Mouse (Mus musculus) Patski (cell line): Measurements from ENCODE around the gene Wdr91. TPM values are rescaled to one million over a fixed set of nuclear protein-coding genes. Genes with fewer than 3 reads are reported as not detected.

Source experiments
- ATAC-seq: fragments of 100-300 bp; one replicate; pipeline ENCODE4 v1.8.0; 2021
- CTCF ChIA-PET: fragments of 350-600 bp; sonication (Branson Sonifier 250); formaldehyde crosslinking; loops from one replicate; lab custom pipeline; 2022; ENCODE audit warnings: inconsistent platforms; lab: Charles Lee
- POLR2A ChIA-PET: fragments of 350-600 bp; sonication (Branson Sonifier 250); formaldehyde crosslinking; loops from one replicate; lab custom pipeline; 2022; ENCODE audit warnings: antibody characterized with exemption, inconsistent platforms; lab: Charles Lee
- DNase-seq: peaks from one replicate; pipeline ENCODE4 v3.0.0-alpha.2; 2011; ENCODE audit warnings: low read depth, low spot score
- H3K27me3 ChIP-seq: fragments of 371-371 bp; one replicate; pipeline ENCODE4 v1.5.1; 2021
- CTCF ChIP-seq: fragments of 100-300 bp; IDR thresholded peaks from one replicate; pipeline ENCODE4 v1.5.1; 2021
- in situ Hi-C: fragments of 300-500 bp; cut with MboI; formaldehyde crosslinking; loops from 3 replicates; pipeline ENCODE4 v1.11.1; 2018; ENCODE audit warnings: low pct_unique_long_range_greater_than_20kb, mixed read lengths
- polyA plus RNA-seq: library from polyadenylated mRNA; unstranded; gene quantifications from one replicate; pipeline ENCODE4 v1.2.3, GENCODE M21; 2021

Wdr91 gene
- polyA plus RNA-seq, 1 experiment from 2014 or later = 15.5 TPM

DNA sequence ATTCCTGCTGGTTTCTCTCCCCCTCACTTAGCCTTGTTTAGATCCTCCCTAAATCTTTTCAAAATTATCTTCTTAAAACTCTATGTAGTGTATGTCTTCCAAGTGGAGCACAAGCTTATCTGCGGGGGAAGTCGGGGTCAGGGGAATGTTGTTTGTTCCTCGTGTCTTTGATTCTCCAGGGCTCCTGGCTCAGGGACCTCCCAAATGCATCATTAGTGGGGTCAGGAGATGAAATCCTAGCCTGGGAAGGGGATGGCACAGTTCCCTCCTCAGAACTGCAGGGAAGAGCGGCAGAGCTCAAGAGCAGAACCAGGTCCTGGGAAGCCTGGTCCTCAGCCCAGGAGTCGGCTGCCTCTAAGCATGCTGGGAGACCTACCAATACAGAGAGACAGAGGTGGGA is 45.5 kb downstream of the Wdr91 start:
- ChIA-PET POLR2A (interaction anchor here (0.6 to 0.7 kb wide), 3 partner anchors 13 to 360 kb away, joined by 3 to 5 read pairs (median 3); partner anchors contain the start of gene Cyren), CTCF (interaction anchor here (1.1 to 1.5 kb wide), 4 partner anchors 8 to 353 kb away, joined by 3 read pairs; no protein-coding TSS in a partner anchor)
- no peaks in the 10 kb centered on the region for H3K27me3 ChIP-seq
- in situ Hi-C loops = no loop called here
- no peak for TF ChIP-seq CTCF
- no peak for DNase-seq
- ATAC-seq = no peak

GRCm38 (mm10) chr6:34863786-34864514 is 46.7 kb downstream of the Wdr91 start:
- in situ Hi-C loops = no loop called here
- POLR2A ChIA-PET = interaction anchor here (0.5 kb wide), 1 partner anchor 96 kb away, joined by 3 read pairs; no protein-coding TSS in a partner anchor
- DNase-seq = no peak
- no peaks in the 10 kb centered on the region for H3K27me3 ChIP-seq
- no peak for ATAC-seq
- CTCF ChIA-PET = interaction anchor here (1.1 kb wide), 4 partner anchors 8 to 104 kb away, joined by 3 to 4 read pairs (median 3); no protein-coding TSS in a partner anchor
- TF ChIP-seq CTCF = no peak

GRCm38 (mm10) chr6:34862791-34863403 is 47.8 kb downstream of the Wdr91 start, which contains the start of gene Tmem140:
TSS of gene Tmem140 (plus strand) at chr6:34863146.
- in situ Hi-C loops = no loop called here
- DNase-seq (peak; percentile 44), ATAC-seq (peak; percentile 66)
- ChIA-PET POLR2A (interaction anchor here (0.8 to 1.3 kb wide), 3 partner anchors 15 to 264 kb away, joined by 3 to 6 read pairs (median 3); partner anchors contain the start of genes Agbl3 and Cyren), CTCF (interaction anchor here (0.9 to 1.3 kb wide), 2 partner anchors 15 to 380 kb away, joined by 3 to 8 read pairs; partner anchors contain the start of gene Cyren)
- H3K27me3 ChIP-seq = no peaks in the 10 kb centered on the region
- no peak for TF ChIP-seq CTCF

DNA sequence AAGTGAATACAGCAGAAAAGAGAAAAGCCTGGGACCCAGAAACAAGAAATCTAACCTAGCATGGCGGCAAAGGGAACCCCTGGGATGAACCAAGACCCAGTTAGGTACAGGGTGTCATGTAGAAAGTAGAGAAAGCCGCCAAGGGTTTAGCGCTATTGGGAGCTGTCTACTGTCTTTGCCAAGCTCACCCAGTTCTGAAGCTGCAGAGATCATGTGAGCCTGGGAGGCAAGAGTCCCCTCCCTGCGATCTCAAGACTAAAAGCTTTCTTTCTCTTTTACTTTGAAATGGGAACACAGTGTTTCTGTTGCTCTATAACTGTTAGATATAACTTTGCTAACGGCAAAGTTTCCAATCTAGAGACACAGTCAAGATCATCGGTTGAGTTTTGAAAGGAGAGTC is 48.3 kb downstream of the Wdr91 start:
- TF ChIP-seq CTCF = no peak
- no peaks in the 10 kb centered on the region for H3K27me3 ChIP-seq
- CTCF ChIA-PET = interaction anchor here (0.9 to 1.3 kb wide), 2 partner anchors 15 to 379 kb away, joined by 3 to 8 read pairs; partner anchors contain the start of gene Cyren
- in situ Hi-C loops = no loop called here
- POLR2A ChIA-PET = interaction anchor here (0.8 to 1.3 kb wide), 3 partner anchors 15 to 263 kb away, joined by 3 to 6 read pairs (median 3); partner anchors contain the start of genes Agbl3 and Cyren
- DNase-seq = no peak
- peak; percentile 44 for ATAC-seq

- DNase-seq (no peak), ATAC-seq (no peak)
- H3K27me3 ChIP-seq = no peaks in the 10 kb centered on the region
- in situ Hi-C loops = no loop called here
- POLR2A ChIA-PET = interaction anchor here (1.3 kb wide), 1 partner anchor 81 kb away, joined by 6 read pairs; the partner anchor contains the start of gene Agbl3
- TF ChIP-seq CTCF = no peak
- CTCF ChIA-PET = no interaction called here
Measured at GRCm38 (mm10) chr6:34861546-34862053, 49.1 kb downstream of the Wdr91 start.

GRCm38 (mm10) chr6:34832352-34832751 is 78.3 kb downstream of the Wdr91 start:
- DNase-seq (no peak), ATAC-seq (no peak)
- H3K27me3 ChIP-seq = no peaks in the 10 kb centered on the region
- in situ Hi-C loops = no loop called here
- POLR2A ChIA-PET = no interaction called here
- CTCF ChIA-PET = no interaction called here
- TF ChIP-seq CTCF = no peak

Other genes with a start within 250 kb of the Wdr91 start
- 8.5 TPM for gene Agbl3, start 130.4 kb downstream of the Wdr91 start, polyA plus RNA-seq
- gene Tmem140, start 47.7 kb downstream of the Wdr91 start, polyA plus RNA-seq = 16.9 TPM
- 9.2 TPM for gene Cyren, start 32.8 kb downstream of the Wdr91 start, polyA plus RNA-seq
- not detected for gene Stra8, start 9.3 kb upstream of the Wdr91 start, polyA plus RNA-seq
- 0.10 TPM for gene Slc23a4, start 77.5 kb upstream of the Wdr91 start, polyA plus RNA-seq
- 19.5 TPM for gene Cnot4, start 222.8 kb upstream of the Wdr91 start, polyA plus RNA-seq